Mouse (Mus musculus) midbrain, embryonic 11.5 days (tissue): Measurements from ENCODE around the gene Ywhag. TPM values are rescaled to one million over a fixed set of nuclear protein-coding genes. Genes with fewer than 3 reads are reported as not detected.
A peak's percentile ranks its signal among the peaks of the same experiment; 100 is the strongest.

Experiments
- ATAC-seq: fragments of 200-750 bp; cut with Nextera tagmentation; 2 replicates; pipeline ENCODE4 v1.8.0; 2017; ENCODE audit warnings: moderate TSS enrichment, moderate library complexity; ENCODE audit not compliant: low FRiP score
- DNase-seq: peaks from one replicate; pipeline ENCODE4 v3.0.0; 2015; ENCODE audit warnings: low spot score; ENCODE audit errors: missing footprints
- H3K27ac ChIP-seq: fragments of 300-500 bp; sonication (generic); 2 replicates; pipeline ENCODE4 v1.5.1; 2014; ENCODE audit warnings: low read depth, low read length
- H3K27me3 ChIP-seq: fragments of 300-500 bp; sonication (generic); 2 replicates; pipeline ENCODE4 v1.6.1; 2014; ENCODE audit warnings: mild to moderate bottlenecking, low read length, moderate library complexity, mixed read lengths; ENCODE audit not compliant: control insufficient read depth, insufficient read depth
- H3K36me3 ChIP-seq: fragments of 300-500 bp; sonication (generic); 2 replicates; pipeline ENCODE4 v1.6.1; 2014; ENCODE audit warnings: mild to moderate bottlenecking, low read length, moderate library complexity, mixed read lengths; ENCODE audit not compliant: control insufficient read depth, insufficient read depth
- H3K4me1 ChIP-seq: fragments of 300-500 bp; sonication (generic); 2 replicates; pipeline ENCODE4 v1.6.1; 2014; ENCODE audit warnings: low read length; ENCODE audit not compliant: control insufficient read depth, insufficient read depth
- H3K4me2 ChIP-seq: fragments of 300-500 bp; sonication (generic); 2 replicates; pipeline ENCODE4 v1.6.1; 2014; ENCODE audit warnings: mild to moderate bottlenecking, moderate library complexity
- H3K4me3 ChIP-seq: fragments of 300-500 bp; sonication (generic); 2 replicates; pipeline ENCODE4 v1.5.1; 2014; ENCODE audit warnings: low read depth, low read length
- H3K9ac ChIP-seq: fragments of 300-500 bp; sonication (generic); 2 replicates; pipeline ENCODE4 v1.6.1; 2014; ENCODE audit warnings: low read length
- H3K9me3 ChIP-seq: fragments of 300-500 bp; sonication (generic); 2 replicates; pipeline ENCODE4 v1.6.1; 2016; ENCODE audit warnings: low read length; ENCODE audit not compliant: control insufficient read depth
- WGBS: fragments of 180-500 bp; shearing (Covaris S2); extraction: QIAGEN DNeasy Blood & Tissue Kit; methylation state at CpG from one replicate; pipeline ENCODE4 v1.1.7; 2014; 5-methylcytosine and 5-hydroxymethylcytosine counted together
- polyA plus RNA-seq: library from polyadenylated mRNA; unstranded; fragments of >200 nt; fragmentation: Nextera tagmentation; extraction: Ambion mirVana; gene quantifications from 2 replicates; pipeline ENCODE4 v1.2.1, GENCODE M21; 2014

Ywhag gene
- polyA plus RNA-seq, 1 experiment from 2014 or later: 182 TPM

DNA sequence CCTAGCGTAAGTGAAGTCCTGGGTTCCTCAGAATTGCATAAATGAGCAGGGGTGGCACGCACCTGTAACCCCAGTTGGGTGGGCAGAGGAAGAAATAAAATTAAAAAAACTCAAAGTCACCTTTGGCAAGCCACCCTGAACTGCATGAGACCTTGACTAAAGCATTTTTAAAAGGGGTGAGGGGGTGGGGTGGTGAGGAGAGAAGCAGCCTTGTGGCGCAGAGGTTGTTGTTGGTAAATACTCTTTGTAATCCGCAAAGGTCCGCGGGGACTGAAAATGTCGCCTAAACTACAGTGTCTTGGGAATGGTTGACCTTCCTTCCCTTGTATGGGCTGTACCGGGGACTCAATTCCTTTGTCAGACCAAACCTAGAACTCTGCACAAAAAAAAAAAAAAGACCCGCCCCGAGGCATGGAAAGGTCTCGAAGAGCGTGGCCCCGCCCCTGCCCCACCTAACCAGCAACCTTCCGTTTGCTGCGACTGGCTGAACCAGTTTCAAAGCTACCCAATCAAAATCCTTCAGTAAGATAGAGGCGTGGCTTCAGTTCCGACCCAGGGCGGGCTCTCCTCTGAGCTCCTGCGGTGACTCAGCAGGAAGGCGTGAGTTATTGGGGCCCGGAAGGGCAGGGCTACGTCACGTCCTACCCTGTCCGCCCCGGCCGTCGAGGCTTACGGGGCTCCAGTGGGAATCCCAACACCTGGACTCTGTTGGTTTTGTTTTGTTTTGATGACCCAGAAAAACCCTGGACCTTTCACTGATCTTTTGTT lies 23.0 kb upstream of the Ywhag start:
- DNase-seq (peak; percentile 97), ATAC-seq (peak; percentile 84)
- H3K4me2 ChIP-seq: peak overlapping the region; percentile 27; the same call in 1 of the 2 replicates
- WGBS: 9% methylated on average over 28 of the region's 28 CpGs
- H3K9ac ChIP-seq: no peak overlapping the region
- H3K27me3 ChIP-seq: no peaks in the 10 kb centered on the region
- H3K36me3 ChIP-seq: no peaks in the 10 kb centered on the region
- H3K9me3 ChIP-seq: no peaks in the 10 kb centered on the region
- H3K4me3 ChIP-seq: peak overlapping the region; percentile 11
- peak overlapping the region; percentile 63 for H3K27ac ChIP-seq
- peaks cover 8% of the 10 kb centered on the region for H3K4me1 ChIP-seq

DNA sequence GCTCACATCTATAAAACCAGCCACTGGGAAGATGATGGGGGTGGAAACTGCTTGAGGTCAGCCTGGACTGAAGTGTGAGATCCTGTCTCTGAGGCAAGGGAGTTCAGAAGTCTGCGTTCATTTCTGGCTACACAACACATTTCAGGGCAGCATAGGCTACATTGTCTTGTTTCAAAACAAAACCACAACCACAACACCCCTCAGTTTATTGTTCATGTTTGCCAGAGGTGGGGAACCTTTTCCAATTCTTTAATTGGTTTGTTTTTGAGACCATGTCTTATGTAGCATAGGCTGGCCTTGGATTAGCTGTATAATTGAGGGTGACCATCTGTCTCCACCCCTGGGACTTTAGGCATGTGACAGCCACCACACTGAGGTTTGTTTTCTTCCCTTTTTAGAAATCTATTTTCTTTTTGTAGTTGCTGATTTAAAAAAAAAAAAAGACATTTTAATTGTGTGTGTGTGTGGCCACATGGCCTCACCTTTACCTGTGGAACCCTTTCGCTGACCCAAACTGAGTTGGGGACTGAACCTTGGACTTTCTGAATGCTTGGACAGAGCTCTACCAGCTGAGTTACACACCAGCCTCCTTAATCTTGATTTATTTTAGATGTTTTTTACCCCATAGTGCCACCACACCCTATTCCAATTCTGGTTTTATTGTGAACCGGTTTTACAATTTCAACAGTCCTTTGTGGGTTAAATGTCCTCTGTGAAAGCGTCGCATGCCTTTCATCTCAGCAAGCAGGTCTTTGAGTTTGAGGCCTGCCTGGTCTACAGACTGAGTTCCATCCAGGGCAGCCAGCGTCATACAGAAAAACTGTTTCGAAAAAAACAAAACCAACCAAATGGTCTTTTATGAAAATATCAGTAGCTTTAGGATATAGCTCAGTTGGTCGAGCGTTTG lies 22.1 kb upstream of the Ywhag start:
- no peaks in the 10 kb centered on the region for H3K36me3 ChIP-seq
- peak overlapping the region; percentile 63 for H3K27ac ChIP-seq
- no peak overlapping the region for H3K4me3 ChIP-seq
- H3K9me3 ChIP-seq: no peaks in the 10 kb centered on the region
- no peak overlapping the region for H3K9ac ChIP-seq
- H3K27me3 ChIP-seq: no peaks in the 10 kb centered on the region
- ATAC-seq (no peak), DNase-seq (peak; percentile 83)
- 85% methylated on average over 9 of the region's 9 CpGs for WGBS
- peaks cover 4% of the 10 kb centered on the region; the same call in 1 of the 2 replicates for H3K4me1 ChIP-seq
- H3K4me2 ChIP-seq: peak overlapping the region; percentile 27; the same call in 1 of the 2 replicates

- peaks cover 4% of the 10 kb centered on the region; the same call in 1 of the 2 replicates for H3K4me1 ChIP-seq
- H3K9me3 ChIP-seq: no peaks in the 10 kb centered on the region
- no peak overlapping the region for H3K4me3 ChIP-seq
- H3K36me3 ChIP-seq: no peaks in the 10 kb centered on the region
- DNase-seq (no peak), ATAC-seq (no peak)
- H3K27ac ChIP-seq: no peak overlapping the region
- H3K27me3 ChIP-seq: no peaks in the 10 kb centered on the region
- H3K9ac ChIP-seq: no peak overlapping the region
- WGBS: 90% methylated on average over 2 of the region's 2 CpGs
- no peak overlapping the region for H3K4me2 ChIP-seq
These were observed 18.4 kb upstream of the Ywhag start for GRCm38 (mm10) chr5:135952830-135953229.

DNA sequence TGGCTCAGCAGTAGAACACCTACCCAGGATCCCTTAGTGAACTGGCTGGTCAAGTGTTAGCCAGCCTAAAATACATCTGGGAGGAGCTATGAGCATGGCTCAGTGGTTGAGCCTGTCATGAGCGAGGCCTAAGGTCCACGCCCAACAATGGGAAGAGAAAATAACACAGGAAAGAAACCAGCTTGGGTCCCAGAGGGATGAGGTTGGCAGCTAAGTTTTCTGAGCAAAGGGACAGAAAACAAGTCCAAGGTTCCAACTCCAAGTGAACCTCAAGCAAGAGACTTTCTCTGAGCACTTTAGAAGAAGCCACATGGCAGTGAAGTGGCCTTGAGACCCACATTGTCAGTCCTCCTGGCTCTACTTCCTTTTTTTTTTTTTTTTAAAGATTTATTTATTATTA lies 17.2 kb upstream of the Ywhag start:
- DNase-seq: no peak
- H3K36me3 ChIP-seq: no peaks in the 10 kb centered on the region

DNA sequence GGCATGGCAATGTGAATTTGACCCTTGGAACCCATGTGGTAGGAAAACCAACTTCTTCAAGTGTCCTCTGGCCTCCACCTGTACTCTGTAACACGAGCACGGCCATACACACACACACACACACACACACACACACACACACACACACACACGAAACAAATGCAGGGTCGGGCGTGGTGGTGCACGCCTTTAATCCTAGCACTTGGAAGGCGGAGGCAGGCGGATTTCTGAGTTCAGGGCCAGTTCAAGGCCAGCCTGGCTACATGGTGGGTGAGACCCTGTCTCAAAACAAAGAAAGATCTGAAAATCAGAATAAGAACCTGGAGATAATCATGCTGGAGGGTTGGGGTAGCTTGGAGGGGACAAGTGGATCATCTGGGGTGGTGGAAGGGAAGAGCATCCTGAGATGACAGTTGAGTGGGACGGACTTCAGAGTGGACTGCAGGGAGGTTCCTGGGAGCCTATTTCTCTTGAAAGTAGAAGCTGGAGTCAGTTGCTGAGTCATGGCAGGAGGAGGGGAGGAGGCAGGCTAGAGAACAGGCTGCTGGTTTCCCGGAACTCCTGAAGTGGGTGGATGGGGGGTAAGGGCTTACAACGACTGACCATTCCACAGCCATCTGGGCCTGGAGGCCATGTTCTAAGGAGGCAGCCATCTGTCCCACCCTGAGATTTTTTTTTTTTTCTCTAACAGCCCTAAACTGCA lies 16.4 kb upstream of the Ywhag start:
- no peak overlapping the region for H3K4me2 ChIP-seq
- H3K27ac ChIP-seq: no peak overlapping the region
- H3K4me3 ChIP-seq: no peak overlapping the region
- ATAC-seq: no peak
- H3K9ac ChIP-seq: no peak overlapping the region
- no peaks in the 10 kb centered on the region for H3K9me3 ChIP-seq
- H3K36me3 ChIP-seq: no peaks in the 10 kb centered on the region
- H3K4me1 ChIP-seq: no peaks in the 10 kb centered on the region
- H3K27me3 ChIP-seq: no peaks in the 10 kb centered on the region
- WGBS: 85% methylated on average over 11 of the region's 11 CpGs
- DNase-seq: no peak

More for the DNA sequence above, 17.2 kb upstream of the Ywhag start:
- Histone ChIP-seq H3K4me3 (no peak overlapping the region), H3K9ac (no peak overlapping the region), H3K4me1 (no peaks in the 10 kb centered on the region), H3K9me3 (no peaks in the 10 kb centered on the region), H3K27me3 (no peaks in the 10 kb centered on the region), H3K4me2 (no peak overlapping the region), H3K27ac (no peak overlapping the region)
- 95% methylated on average over 2 of the region's 2 CpGs for WGBS
- ATAC-seq: no peak

GRCm38 (mm10) chr5:135946621-135947020 lies 12.2 kb upstream of the Ywhag start:
- Histone ChIP-seq H3K9ac (no peak overlapping the region), H3K4me1 (no peaks in the 10 kb centered on the region), H3K36me3 (no peaks in the 10 kb centered on the region), H3K9me3 (no peaks in the 10 kb centered on the region), H3K27ac (no peak overlapping the region), H3K4me3 (no peak overlapping the region), H3K27me3 (no peaks in the 10 kb centered on the region), H3K4me2 (no peak overlapping the region)
- ATAC-seq (no peak), DNase-seq (peak; percentile 28)
- WGBS: 73% methylated on average over 5 of the region's 5 CpGs

DNA sequence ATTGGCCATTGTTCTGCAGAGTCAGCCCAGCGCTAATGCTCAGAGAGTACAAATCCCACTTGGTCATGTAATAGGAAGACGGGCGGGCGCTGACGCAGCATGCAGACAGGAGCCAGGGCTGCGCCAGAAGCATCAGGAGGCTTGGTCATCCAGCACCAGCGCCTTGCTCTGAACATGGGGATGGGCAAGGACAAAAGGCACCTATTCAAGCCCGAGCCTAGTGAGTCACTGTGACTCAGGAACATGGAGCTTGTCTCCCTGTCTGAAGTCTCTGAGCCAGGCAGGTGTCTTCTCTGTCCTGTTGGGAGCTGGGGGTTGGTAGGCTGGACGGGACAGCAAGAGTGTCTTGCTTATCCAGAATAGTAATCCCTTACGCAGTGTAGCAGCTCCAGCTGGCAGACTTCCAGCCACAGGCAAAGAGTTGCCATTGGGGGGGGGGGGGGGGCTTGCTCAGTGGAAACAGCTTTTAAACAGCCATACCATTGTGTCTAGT lies 11.5 kb upstream of the Ywhag start:
- Histone ChIP-seq H3K9ac (no peak overlapping the region), H3K27me3 (no peaks in the 10 kb centered on the region), H3K9me3 (no peaks in the 10 kb centered on the region), H3K36me3 (no peaks in the 10 kb centered on the region), H3K4me3 (no peak overlapping the region), H3K4me1 (no peaks in the 10 kb centered on the region), H3K4me2 (no peak overlapping the region), H3K27ac (no peak overlapping the region)
- DNase-seq (peak; percentile 83), ATAC-seq (no peak)
- WGBS: 62% methylated on average over 10 of the region's 10 CpGs

GRCm38 (mm10) chr5:135942710-135943109 lies 8.3 kb upstream of the Ywhag start:
- Histone ChIP-seq H3K9ac (no peak overlapping the region), H3K4me2 (no peak overlapping the region), H3K27ac (no peak overlapping the region), H3K36me3 (no peaks in the 10 kb centered on the region), H3K27me3 (no peaks in the 10 kb centered on the region), H3K9me3 (no peaks in the 10 kb centered on the region), H3K4me1 (no peaks in the 10 kb centered on the region), H3K4me3 (no peak overlapping the region)
- DNase-seq: no peak
- no peak for ATAC-seq
- 77% methylated on average over 6 of the region's 6 CpGs for WGBS
